Mouse (Mus musculus) hindbrain, embryonic 14.5 days (tissue): ENCODE data around the gene Serpinb6c. TPM values are rescaled to one million over a fixed set of nuclear protein-coding genes. Genes with fewer than 3 reads are reported as not detected.

Experiments
- ATAC-seq: fragments of 200-750 bp; cut with Nextera tagmentation; 2 replicates; pipeline ENCODE4 v1.8.0; 2017; ENCODE audit warnings: moderate number of reproducible peaks, mild to moderate bottlenecking, moderate TSS enrichment, moderate library complexity; ENCODE audit not compliant: low FRiP score
- DNase-seq: peaks from one replicate; pipeline ENCODE4 v3.0.0-alpha.2; 2015; ENCODE audit warnings: low spot score
- H3K27ac ChIP-seq: fragments of 300-500 bp; sonication (generic); 2 replicates; pipeline ENCODE4 v1.5.1; 2014; ENCODE audit warnings: mild to moderate bottlenecking, moderate library complexity
- H3K27me3 ChIP-seq: fragments of 300-500 bp; sonication (generic); 2 replicates; pipeline ENCODE4 v1.6.1; 2014; ENCODE audit warnings: mild to moderate bottlenecking, low read length, mixed read lengths; ENCODE audit not compliant: control insufficient read depth, insufficient read depth
- H3K36me3 ChIP-seq: fragments of 300-500 bp; sonication (generic); replicated peaks from 2 replicates; pipeline ENCODE4 v1.6.1; 2014; ENCODE audit not compliant: control insufficient read depth, insufficient read depth
- H3K4me1 ChIP-seq: fragments of 300-500 bp; sonication (generic); replicated peaks from 2 replicates; pipeline ENCODE4 v1.6.1; 2014; ENCODE audit warnings: antibody characterized with exemption, low read length, mixed read lengths; ENCODE audit not compliant: control insufficient read depth, insufficient read depth
- H3K4me2 ChIP-seq: fragments of 300-500 bp; sonication (generic); replicated peaks from 2 replicates; pipeline ENCODE4 v1.6.1; 2014; ENCODE audit warnings: mild to moderate bottlenecking, moderate library complexity
- H3K4me3 ChIP-seq: fragments of 300-500 bp; sonication (generic); replicated peaks from 2 replicates; pipeline ENCODE4 v1.5.1; 2014; ENCODE audit warnings: mild to moderate bottlenecking, low read length
- H3K9ac ChIP-seq: fragments of 300-500 bp; sonication (generic); 2 replicates; pipeline ENCODE4 v1.6.1; 2014
- H3K9me3 ChIP-seq: fragments of 300-500 bp; sonication (generic); 2 replicates; pipeline ENCODE4 v1.6.1; 2016; ENCODE audit warnings: low read length; ENCODE audit not compliant: control insufficient read depth
- WGBS: fragments of 180-500 bp; shearing (Covaris S2); extraction: QIAGEN DNeasy Blood & Tissue Kit; methylation state at CpG from one replicate; pipeline ENCODE4 v1.1.7; 2014; 5-methylcytosine and 5-hydroxymethylcytosine counted together
- polyA plus RNA-seq: library from polyadenylated mRNA; unstranded; fragments of >200 nt; fragmentation: Nextera tagmentation; extraction: Ambion mirVana; gene quantifications from 2 replicates; pipeline ENCODE4 v1.2.1, GENCODE M21; 2014

Gene Serpinb6c
- polyA plus RNA-seq, 1 experiment from 2014 or later: 0.32 TPM

GRCm38 (mm10) chr13:33843308-33843707, 62.2 kb downstream of the Serpinb6c start, which contains the start of gene Serpinb6e:
TSS of gene Serpinb6e (minus strand) at chr13:33843408.
- no peaks in the 10 kb centered on the region for H3K36me3 ChIP-seq
- ATAC-seq (no peak), DNase-seq (no peak)
- no peak within 1 kb of the TSS for H3K4me3 ChIP-seq
- no peaks in the 10 kb centered on the region for H3K4me1 ChIP-seq
- no peak within 1 kb of the TSS for H3K27ac ChIP-seq
- 50% methylated on average over 1 of the region's 1 CpGs for WGBS
- H3K27me3 ChIP-seq: no peaks in the 10 kb centered on the region
- no peak within 1 kb of the TSS for H3K9ac ChIP-seq
- no peaks in the 10 kb centered on the region for H3K9me3 ChIP-seq
- no peak within 1 kb of the TSS for H3K4me2 ChIP-seq

DNA sequence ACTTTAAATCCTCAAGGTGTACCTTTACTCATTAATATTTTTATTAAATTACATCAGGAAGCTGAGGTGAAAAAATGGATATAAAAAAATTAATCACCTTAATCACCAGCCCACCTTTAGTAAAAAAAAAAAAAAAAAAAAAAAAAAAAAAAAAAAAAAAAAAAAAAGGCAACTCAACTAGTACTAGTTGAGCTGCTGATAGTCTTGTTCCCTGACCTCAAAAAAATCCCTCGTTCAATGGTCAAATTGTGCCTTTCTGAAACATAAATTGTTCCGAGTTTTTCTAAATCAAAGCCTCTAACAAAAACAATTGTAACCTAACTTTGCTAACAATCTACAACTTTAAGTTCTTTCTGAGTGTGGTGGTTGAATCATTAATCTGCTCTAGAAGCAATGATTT, 74.8 kb downstream of the Serpinb6c start:
- no peak overlapping the region for H3K4me2 ChIP-seq
- H3K9me3 ChIP-seq: 0 out of 2 replicates have a peak, but pooled peaks cover 5% of the 10 kb centered on the region
- no peaks in the 10 kb centered on the region for H3K27me3 ChIP-seq
- WGBS: 85% methylated on average over 2 of the region's 2 CpGs
- DNase-seq (no peak), ATAC-seq (no peak)
- no peaks in the 10 kb centered on the region for H3K36me3 ChIP-seq
- no peak overlapping the region for H3K4me3 ChIP-seq
- H3K4me1 ChIP-seq: no peaks in the 10 kb centered on the region
- no peak overlapping the region for H3K9ac ChIP-seq
- H3K27ac ChIP-seq: no peak overlapping the region

Other genes with a start within 250 kb of the Serpinb6c start
- gene Serpinb6d, start 244.3 kb downstream of the Serpinb6c start, polyA plus RNA-seq: not detected in 2 replicates
- gene Serpinb6e, start 62.3 kb downstream of the Serpinb6c start, polyA plus RNA-seq: not detected in 2 replicates
- gene Nqo2, start 59.0 kb upstream of the Serpinb6c start, polyA plus RNA-seq: 8.6 and 10.7 TPM in 2 replicates
- 6.5 and 8.2 TPM in 2 replicates for gene Ripk1, start 96.7 kb upstream of the Serpinb6c start, polyA plus RNA-seq
- gene Serpinb6a, start 97.1 kb upstream of the Serpinb6c start, polyA plus RNA-seq: 42.1 TPM in 2 replicates
- 42.8 and 43.5 TPM in 2 replicates for gene Bphl, start 131.9 kb upstream of the Serpinb6c start, polyA plus RNA-seq
- 2,565 and 2,873 TPM in 2 replicates for gene Tubb2a, start 172.3 kb upstream of the Serpinb6c start, polyA plus RNA-seq
- gene Tubb2b, start 224.8 kb upstream of the Serpinb6c start, polyA plus RNA-seq: 682 and 716 TPM in 2 replicates